Mouse (Mus musculus): Measurements from ENCODE around the gene Ift80.
A peak's percentile ranks its signal among the peaks of the same experiment; 100 is the strongest.
"Not testable (repeated sequence)": the region's sequence is repeated elsewhere in the genome, so short reads cannot be mapped to it uniquely, and the experiment has no call there.

The Ift80 gene

DNA sequence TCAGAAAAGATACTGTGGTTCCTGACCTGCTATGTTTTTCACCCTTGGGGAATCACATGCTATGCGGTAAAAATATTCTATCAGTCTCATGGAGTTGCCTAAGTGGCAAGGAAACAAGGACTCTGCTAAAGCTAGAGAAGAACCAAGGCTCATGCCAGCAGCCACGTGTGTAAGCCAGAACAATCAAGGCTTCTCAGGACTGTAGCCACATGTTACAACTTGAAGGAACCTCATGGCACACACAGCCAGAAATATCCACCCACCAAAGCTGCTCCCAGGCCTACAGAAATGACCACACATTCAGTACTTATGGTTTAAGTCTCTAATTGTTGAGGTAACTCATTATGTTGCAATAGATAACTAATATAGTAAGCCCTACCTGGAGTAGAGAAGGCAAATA lies 17.8 kb downstream of the Ift80 start:
- DNase-seq (ENCODE audit: low spot score) = no peak

DNA sequence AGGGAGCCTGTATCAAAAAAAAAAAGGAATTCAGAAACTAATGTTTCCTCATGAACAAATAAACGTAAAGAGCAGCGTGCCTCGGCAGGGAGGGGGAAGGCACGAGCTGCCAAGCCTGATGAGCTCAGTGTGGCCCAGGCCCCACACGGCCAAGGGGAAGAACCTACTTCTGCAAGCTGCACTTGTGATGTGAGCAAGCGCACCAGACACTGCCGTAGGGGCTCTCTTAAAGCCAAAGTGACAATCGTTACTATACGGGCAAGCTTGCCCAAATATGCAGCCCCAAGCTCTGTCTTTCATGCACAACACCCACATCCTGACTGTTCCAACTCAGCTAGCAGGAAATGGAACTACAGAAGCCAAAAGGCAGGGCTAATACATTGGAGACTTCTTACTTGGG lies 23.5 kb downstream of the Ift80 start:
- DNase-seq (ENCODE audit: low spot score) = no peak

DNA sequence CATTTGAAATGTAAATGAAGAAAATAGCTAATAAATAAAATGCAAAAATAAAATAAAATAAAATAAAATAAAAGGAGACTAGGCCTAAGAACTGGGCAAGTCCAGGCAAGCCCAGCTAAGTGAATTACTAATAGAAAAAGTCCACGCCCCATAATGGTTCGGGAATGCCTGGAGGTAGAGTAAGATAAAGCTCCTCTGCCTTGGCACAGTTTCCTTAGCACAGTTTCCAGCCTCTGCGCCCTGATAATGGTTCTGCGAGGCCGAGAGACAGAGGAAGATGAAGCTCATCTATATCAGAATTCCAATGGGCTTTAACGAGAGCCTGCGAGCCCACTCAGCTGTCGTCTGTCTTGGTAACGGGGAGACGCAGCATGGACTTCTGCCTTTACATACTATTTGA lies 25.2 kb downstream of the Ift80 start:
- DNase-seq (ENCODE audit: low spot score) = no peak

DNA sequence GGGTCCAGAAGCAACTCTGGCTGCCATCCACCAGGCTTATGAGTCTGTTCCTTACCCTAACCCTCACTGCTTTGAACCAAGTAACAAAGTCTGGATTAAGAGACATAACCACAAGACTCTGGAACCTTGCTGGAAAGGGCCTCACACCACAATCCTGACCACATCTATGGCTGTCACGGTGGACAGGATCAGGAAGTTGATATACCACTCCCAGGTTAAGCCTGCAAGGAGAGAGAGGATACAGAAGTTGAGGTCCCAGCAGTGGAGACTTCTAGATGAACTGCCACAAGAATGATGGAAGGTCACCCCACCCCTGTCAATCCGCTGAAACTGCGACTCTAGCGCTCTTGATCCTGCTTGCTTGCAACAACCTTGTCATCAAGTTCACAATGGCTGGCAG lies 26.7 kb downstream of the Ift80 start:
- no peak for DNase-seq (ENCODE audit: low spot score)

DNA sequence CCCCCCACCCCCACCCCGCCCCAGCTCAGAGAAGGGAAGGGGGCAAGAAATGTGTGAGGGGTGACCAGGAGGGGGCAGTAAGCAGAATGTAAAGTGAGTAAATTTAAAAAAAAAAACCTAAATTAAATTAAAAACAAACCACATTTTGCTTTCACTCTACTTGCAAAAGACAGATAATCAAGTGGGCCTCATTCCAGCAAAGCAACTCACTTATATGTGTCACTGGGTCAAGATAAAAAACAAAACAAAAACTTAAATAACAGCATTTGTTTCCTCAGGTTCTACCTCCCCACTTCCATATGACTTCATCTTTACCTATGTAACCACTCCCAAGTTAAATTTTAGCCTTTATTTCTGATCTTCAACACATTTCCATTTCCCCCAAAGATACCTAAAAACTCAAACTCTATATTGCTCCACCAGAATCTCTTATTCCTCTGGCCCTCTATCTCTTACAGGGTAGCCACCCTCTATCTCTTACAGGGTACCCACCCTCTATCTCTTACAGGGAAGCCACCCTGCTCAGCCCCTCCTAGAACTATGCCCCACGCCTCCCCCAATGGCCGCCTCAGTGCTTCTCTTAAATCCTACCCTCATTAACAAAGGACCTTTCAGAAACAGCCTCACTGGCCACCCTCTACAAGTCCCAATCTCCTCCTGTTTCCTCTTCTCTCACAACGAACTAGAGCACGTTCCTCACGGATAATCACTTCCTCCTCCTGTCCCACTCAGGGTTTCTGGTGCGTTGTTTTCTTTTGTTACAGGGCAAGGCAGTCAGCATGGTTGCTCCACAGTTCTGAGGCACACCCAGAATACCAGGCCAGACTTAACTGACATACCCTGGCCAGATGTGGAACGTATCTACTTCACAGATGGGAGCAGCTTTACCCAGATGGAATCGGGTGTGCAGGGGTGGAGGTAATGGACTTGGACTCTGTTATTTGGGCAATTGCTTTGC lies 28.6 kb downstream of the Ift80 start:
- DNase-seq (ENCODE audit: low spot score) = no peak

DNA sequence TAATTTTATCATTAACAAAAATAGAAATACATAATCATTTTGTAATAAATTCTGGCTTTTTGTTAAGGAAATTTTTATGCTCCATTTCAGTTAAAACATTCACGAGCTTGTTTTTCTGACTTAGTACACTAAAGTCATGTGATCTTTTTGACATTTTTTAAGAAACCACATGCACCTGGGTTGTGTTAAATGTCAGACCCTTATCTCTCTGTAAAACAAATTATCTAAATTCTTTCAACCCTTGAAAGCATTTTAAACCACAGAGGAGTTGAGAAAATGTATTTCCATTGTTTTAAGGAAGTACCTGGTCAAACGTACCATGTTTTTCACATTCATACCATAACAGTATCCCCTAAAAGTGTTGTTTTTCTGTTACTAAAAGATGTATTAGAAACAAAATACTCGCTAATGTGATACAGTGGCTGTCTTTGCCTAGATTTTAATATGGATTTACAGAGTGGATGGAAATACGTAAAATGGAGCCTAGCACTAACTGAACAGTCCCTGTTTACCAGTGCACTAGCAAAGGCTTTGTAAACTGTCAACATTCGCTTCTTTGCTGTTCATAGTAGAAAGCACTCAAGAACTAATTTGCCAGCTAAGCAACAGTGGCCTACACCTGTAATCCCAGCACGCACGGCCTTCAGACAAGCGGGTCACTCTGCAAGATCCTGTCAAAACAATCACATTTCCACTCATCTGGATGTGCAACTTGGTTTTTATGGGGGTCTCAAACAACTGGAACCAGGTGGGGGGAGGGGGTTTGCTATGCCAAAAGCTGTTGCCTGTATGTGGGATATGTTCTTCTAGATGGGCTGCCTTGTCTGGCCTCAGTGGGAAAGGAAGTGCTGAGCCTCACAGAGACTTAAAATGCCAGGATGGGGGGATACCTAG lies 29.5 kb downstream of the Ift80 start:
- no peak for DNase-seq (ENCODE audit: low spot score)

DNA sequence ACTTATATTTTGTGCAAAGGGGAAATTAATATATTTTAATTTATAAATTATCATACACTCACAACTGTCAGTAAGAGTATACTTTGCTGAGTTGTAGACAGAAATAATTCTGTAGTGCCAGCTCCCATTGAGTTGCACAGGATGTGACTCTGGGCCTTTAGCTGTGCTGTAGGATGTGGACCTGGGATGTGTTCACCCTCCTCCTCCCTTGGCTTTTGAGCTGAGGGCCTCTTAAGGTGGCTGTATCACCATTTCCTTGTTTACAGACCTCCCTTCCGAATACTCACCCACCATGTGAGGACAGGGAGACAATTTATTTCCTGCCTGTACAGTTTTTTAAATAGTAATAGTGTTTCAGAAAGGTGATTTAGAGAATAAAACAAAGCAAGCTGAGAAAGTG lies 30.8 kb downstream of the Ift80 start:
- DNase-seq (ENCODE audit: low spot score) = no peak

DNA sequence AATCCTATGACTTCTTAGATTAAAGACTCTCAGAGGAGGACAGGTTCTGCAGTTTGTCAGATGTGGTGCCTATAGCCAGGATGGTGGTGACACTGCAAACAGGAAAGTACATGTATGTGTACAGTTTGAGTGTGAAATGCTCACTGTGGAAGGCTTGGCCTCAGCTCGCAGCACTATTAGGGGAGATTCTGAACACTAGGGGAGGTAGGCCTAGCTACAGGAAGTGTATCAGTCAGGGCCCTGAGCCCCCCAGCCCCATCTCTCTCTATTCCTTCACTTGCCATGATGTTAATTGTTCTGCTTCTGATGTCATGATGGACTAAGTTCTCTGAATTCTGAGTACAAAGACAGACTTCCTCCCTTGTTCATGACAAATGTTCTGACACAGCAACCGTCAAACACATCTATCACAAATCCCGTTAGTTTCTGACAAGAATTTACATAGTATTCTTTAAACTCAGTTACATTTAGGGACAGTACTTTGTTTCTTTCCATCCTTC lies 35.2 kb downstream of the Ift80 start:
- no peak for DNase-seq (ENCODE audit: low spot score)

DNA sequence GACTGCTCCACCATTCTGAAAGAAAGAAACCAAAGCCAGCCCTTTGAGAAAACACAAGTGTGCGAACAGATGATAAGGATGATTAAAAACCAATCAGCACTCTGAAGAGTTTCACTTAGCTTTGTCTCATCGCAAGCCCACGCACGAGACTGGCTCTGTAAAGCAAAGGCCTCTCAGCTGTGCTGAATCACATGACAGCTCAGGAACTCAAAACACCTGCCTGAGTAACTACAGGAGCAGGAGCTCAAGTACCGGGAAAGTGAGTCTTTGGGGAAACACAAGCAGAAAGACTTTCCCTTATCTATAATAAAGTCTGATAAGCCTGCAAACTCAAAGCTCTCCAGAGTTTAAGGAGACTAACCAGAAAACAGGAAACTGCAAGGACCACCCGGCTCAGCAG lies 37.0 kb downstream of the Ift80 start:
- DNase-seq (ENCODE audit: low spot score) = no peak

DNA sequence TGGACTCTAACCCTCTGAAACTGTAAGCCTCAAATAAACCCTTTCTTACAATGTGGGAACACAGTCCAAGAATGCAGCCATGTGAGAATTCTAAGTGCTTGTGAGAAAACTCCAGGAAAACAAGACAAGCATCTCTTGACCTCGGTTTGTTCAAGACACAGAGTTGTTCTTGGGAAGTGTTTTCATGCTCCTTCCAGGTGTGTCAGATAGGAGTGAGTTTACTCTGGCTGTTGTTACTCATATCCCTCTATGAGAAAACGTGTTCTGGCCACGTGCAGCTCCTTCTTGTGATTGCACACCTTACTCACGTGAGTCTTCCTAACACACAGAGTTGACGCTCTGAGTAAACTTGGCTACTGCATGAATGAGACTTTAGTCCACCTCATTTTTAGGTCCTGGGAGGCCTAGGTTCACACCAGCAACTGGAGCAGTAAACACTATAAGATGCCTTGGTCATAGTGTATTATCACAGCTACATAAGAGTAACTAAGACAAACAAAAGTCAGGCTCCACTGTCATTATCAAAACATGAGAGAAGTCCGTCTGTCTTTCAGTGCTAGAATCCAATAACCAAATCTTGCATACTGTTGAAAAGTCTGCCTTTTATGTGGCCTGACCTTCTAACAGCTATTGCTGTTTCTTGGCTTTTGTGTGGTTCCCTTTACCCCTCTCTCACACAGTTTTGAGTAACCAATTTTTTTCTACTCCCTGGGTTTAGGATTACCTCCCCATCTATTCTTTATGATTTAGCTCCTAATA lies 37.7 kb downstream of the Ift80 start:
- no peak for DNase-seq (ENCODE audit: low spot score)

DNA sequence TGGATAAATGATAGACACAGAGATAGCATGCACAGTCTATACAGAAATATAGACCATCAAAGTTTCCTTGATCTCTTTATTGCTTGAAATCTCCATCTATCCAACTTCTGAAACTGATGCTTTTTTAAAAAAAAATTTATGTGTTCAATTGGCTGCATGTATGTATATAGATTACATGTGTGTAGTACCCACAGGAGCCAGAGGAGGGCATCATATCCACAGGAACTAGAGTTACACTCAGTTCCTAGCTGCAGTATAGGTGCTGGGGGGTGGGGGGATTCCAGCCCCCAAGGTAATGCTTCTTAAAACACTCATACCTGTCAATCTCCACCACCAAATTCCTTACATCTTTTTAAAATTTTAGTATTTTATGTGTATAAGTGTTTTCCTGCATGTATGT lies 39.7 kb downstream of the Ift80 start:
- DNase-seq (ENCODE audit: low spot score) = peak; percentile 51

DNA sequence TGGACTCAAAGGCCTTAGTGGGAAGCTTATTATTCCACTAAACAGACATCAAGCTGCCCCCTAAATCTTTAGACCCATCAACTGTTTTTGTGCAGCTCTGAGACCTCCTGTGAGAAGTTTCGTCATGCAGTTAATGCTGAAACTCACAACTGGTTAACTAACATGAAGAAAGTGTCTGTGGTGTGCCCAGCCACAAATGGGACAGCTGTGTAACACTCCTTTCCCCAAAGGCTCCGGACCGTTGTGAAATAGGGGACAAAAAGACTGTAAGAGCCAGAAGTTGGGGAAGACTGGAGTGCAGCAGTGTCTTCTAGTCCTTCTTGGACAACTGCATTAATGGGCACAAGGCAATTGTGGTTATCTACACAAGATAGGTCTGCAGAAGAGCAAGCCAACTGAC lies 47.0 kb downstream of the Ift80 start:
- DNase-seq (ENCODE audit: low spot score) = no peak

DNA sequence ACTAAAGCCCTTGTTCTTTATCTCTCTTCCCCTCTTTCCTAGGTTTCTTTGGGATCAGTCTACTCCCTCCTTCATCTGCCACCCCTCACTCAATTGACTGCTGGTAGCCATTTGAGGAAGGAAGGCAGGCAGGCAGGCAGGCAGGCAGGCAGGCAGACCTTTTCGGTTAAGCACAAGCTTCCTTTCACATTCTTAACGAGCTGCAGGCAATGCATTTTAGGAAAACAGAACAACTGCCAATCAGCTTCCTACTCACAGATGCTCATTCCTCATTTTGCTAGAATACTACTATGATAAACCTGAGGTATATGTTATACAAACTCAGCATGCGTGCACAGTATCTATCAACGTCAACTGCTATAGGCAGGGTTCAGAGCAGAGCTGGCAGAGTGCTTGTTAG lies 47.9 kb downstream of the Ift80 start:
- DNase-seq (ENCODE audit: low spot score) = no peak

DNA sequence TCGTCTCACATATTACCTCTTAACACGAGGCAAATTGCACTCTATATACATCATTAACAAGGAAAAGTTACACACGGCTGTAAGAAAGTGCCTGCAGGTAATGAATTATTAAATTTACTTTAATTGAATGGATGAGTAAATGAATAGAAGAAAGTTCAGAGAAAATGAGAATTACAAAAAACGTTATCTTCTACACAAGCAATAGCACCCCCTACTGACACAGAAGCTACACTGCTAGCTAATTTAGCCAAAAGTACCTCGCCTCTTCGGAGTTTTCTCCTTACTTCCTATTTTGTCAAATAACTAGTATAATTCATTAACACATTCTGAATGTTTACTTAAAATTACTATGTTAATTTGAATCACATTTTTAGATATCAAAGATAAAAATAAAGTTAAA lies 49.9 kb downstream of the Ift80 start:
- DNase-seq (ENCODE audit: low spot score) = no peak

DNA sequence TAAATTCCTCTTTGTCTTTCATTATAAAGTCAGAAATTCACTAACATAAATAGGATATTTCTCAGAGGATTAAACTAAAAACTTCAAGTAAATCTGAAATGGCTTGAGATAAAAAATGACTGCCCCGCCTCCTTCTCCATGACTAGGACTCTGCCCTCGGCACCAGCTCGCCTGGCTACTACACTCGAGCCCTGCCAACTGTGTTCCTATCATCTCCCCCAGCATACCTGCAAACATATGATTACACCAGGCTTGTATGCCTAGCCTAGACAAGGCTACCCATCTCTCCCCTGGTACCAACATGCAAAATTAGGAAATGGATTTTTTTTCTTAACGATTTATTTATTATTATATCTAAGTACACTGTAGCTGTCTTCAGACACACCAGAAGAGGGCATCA lies 51.7 kb downstream of the Ift80 start:
- no peak for DNase-seq (ENCODE audit: low spot score)

DNA sequence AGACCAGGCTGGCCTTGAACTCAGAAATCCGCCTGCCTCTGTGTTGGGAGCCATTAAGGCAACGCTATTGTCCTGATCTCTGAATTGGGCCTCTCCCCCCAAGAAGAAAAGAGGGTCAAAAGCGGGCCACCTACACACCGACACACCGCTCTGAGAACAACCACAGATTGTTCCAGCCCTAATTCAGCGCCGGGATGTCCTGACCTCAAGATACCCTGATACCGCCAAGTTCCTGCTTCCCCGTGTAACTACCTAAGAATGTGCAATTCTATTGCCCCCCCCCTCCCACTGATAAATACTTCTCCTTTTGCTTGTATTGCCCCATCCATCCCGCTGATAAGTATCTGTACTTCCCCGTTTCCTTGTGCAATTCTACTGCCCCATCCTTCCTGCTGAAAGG lies 52.4 kb downstream of the Ift80 start:
- not testable (repeated sequence) for DNase-seq (ENCODE audit: low spot score)

DNA sequence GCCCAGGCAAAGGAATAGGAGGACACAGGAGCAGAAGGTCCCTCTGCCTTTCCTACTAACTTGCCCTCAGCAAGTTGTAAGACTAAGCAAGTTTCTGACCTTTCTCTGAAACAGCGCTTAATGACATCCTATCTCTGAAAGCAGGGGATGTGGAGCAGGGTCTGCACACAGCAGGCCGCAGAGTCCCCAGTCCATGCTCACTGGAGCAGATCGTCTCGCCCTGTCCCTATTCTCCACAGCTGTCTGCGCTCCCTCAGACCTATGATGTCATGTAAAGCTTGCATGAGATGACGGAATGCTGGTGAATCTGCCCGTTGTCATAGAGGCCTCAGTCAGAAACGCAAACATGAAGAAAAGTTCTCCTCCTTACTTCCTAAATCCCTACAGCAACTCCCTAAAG lies 55.0 kb downstream of the Ift80 start:
- DNase-seq (ENCODE audit: low spot score) = no peak

DNA sequence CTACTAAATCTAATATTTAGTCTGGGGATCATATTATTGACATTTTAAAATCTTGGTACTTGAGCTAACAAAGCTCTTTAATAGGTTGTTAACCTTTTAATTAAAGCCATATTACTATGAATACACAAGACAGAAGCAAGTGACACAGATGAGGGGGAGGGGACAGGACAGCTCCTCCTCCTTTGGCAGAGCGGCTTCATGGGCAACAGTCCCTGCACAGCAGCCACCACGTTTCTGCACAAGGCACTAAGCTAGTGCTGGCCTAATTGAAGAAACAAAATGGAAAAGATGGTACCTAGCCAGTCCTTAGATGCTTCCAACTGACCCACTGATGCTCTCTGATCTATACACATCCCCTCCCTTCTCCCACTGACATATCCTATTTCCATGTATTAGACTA lies 55.5 kb downstream of the Ift80 start:
- no peak for DNase-seq (ENCODE audit: low spot score)

DNA sequence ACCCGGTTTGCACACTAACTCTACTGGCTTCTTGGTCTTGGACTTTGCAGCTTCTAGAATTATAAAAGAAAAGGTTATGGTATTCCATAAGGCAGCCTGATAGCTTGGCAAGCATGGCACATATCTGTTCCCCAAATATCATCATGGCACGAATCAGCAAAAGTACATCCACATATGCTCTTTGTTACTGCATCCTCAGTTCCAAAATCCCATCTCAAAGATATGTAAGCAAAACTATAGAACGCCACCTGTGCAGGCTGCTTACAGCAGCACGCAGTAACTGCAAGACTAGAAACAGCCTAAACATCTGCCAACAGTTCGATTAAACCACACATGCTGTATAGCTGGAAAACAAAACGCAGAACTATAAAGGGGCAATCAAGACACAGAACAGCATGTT lies 62.5 kb downstream of the Ift80 start:
- DNase-seq (ENCODE audit: low spot score) = no peak

DNA sequence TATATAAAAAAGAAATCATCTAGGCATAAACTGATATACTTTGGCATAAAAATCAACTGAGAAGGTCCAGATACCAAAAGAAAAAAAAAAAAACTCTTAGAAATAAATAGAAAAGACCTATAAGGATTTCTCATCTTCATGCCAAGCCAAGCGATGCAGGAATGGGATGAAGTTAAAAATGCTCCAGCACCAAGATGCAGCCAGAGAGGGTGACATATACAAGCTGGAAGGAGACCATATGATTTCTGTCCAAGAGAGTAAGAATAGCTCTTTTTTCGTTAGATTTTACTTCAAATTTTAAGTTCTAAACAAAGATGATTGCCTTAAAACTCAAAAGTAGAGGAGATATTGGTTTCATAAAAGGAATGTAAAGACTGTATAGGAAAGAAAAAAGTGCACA lies 64.1 kb downstream of the Ift80 start:
- DNase-seq (ENCODE audit: low spot score) = no peak

DNA sequence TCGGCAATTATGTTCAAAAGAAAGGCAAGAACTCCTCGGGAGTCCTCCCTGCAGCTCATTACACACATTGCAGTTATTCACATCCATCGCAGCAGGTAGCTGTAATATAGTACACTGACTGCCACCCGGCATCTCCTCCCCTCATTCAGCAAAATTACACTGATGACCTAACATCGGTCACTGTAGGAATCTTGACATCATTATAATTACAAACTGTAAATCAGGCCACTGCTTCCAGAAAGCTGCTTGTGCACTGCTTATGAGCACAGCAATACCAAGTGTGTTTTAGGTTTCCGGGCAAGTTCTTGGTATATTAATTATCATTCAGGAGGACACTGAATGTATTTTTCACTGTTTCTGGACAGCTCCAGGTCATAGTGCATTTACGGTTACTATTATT lies 65.1 kb downstream of the Ift80 start:
- DNase-seq (ENCODE audit: low spot score) = no peak

DNA sequence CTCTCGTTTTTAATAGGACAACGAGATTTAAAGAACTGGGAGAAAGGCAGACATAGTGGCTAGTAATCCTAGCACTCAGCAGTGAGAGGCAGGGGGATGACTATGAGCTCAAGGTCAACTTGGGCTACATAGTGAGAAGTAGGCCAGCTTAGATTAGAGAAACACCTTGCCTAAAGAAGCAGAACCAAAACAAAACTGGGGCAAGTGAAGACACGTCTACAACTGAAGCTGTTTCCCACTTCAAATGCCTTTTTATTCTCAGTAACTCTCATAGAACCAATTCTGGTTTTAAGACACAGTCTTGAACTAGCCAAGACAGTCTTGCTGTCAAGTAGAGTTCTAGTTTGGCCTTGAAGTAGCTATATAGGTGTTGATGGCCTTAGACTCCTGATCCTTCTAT lies 67.7 kb downstream of the Ift80 start:
- DNase-seq (ENCODE audit: low spot score) = no peak

Measured in testis, postnatal 10 days (tissue).